Mouse (Mus musculus) liver, adult 2 months (tissue): ENCODE data around the gene Slc36a3.

Experiments
- CTCF ChIP-seq: fragments of 200-500 bp; IDR thresholded peaks from 2 replicates; pipeline ENCODE4 v1.5.1; 2011; ENCODE audit warnings: low read depth, low read length, control low read depth
- POLR2A ChIP-seq: fragments of 200-500 bp; IDR thresholded peaks from 2 replicates; pipeline ENCODE4 v1.6.1; 2011; ENCODE audit warnings: low read length, control low read depth; ENCODE audit not compliant: insufficient read depth; ENCODE audit errors: extremely low read depth

DNA sequence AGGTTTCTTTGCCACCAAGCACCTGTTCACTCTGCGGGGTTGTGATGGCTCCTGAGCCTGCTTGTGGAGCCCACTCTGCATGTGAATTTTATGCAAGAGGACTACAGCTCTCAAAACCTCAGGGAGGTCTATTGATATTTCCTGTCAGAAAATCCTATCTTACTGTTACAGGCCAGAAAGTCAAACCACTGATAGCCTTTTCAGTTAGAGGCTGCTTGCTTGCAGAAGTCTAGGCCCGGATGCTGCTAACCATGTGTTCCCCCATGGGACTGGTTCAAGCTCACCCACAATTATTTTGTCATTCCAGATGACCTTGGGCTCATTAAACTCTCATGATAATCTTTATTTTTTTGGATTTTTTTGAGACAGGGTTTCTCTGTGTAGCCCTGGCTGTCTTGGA, 34.5 kb downstream of the Slc36a3 start:
- TF ChIP-seq POLR2A, result no peak
- TF ChIP-seq CTCF, result no peak
